Mouse (Mus musculus) large intestine, adult 2 months (tissue): ENCODE measurements around the gene Bcar1. TPM values are rescaled to one million over a fixed set of nuclear protein-coding genes. Genes with fewer than 3 reads are reported as not detected.

Experiments used
- DNase-seq: peaks from one replicate; pipeline ENCODE4 v3.0.0-alpha.2; 2012; ENCODE audit warnings: low read depth, low spot score
- WGBS: fragments of 180-500 bp; shearing (Covaris S2); methylation state at CpG from one replicate; pipeline ENCODE4 v1.1.7; 2018; 5-methylcytosine and 5-hydroxymethylcytosine counted together
- polyA plus RNA-seq: library from polyadenylated mRNA; depleted of rRNA; stranded (reverse); fragments of >200 nt; gene quantifications from 2 replicates; pipeline ENCODE4 v1.2.3, GENCODE M21; 2012; rRNA removed

Bcar1 gene
- polyA plus RNA-seq: 77.4 and 114 TPM in 2 replicates

DNA sequence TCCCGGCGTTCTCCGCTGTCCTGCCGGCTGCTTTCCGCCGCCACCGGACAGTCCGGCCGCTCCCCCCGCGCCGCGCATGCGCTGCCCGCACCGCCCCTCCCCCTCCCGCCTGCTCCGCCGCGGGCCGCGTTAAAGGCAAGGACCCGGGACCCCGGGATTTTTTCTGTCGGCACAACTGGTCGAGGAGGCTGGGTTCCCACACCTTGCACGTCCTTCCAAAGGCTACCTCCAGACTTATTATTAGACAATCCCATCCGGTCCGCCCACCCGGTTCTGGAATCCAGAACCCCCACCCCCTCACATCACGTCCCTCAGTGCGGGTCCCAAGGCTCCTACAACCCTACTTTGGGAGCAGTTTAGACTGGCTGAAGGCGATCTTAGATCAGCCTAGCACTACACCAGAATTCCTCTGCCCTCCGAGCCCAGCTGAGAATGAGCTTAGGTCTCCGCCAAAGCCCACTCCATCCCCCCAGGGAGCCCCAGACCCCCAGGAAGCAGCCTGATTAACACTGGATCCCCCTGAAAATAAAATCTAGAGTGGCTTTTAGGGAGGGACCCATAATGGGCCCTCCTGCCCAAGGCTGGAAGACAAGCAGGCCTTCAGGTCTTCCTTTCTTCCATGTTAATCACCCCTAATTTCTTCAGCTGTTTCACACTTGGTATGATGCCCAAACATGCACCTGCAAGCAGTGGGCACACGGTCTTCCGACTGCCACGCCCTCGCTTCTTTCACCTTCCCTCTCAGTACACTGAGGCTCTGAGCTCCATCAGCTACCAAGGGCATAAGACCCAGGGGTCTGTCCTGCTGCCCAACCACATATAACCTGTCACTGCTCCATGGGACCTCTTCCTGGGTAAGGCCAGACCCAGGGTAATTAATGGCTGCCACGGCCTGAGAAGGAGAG lies at the start of gene Bcar1:
Gene Bcar1, minus strand, starts transcription at position 18 of the 905 bp plus-strand sequence.
- DNase-seq: no peak
- WGBS: 8% methylated on average over 40 of the region's 40 CpGs

- no peak for DNase-seq
Observed at GRCm38 (mm10) chr8:111789639-111790038, 46.0 kb upstream of the Bcar1 start.

DNA sequence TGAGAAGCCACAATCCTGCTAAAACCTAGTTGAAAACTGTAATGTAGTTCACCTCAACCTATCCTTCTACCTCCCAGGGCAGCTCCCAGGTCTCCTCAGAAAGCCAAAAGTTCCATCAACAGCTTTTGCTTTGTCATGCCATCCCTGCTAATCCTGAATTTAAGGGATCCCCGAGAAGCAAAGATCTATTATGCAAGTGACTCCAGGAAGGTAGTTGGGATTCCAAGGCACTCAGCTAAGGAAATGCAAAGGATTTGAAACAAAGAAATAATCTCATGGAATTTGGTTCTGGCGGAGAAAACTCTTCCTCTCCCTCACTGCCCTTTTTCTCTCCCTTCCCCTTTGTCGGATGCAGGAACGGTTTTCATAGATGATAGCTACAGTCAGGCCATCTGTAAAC lies 45.6 kb upstream of the Bcar1 start:
- 88% methylated on average over 4 of the region's 4 CpGs for WGBS
- no peak for DNase-seq

GRCm38 (mm10) chr8:111788497-111788896 lies 44.9 kb upstream of the Bcar1 start:
- no peak for DNase-seq

DNA sequence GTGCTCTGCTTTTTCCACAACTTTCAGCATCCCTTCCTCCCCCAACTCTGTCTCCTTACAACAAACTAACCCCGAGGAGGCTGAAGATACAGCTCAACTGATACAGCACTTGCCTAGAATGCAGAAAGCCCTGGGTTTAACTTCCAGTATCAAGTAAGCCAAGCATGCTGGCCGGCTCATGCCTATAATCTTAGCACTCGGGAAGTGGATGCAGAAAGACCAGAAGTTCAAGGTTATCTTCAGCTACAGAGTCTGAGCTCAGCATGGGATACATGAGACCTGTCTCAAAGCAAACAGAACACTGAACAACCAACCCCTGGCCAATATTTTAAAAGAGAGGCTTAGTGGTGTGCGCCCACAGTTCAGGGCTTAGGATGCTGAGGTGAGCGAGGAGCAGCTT lies 44.5 kb upstream of the Bcar1 start:
- WGBS: 76% methylated on average over 5 of the region's 5 CpGs

More at GRCm38 (mm10) chr8:111788497-111788896, 44.9 kb upstream of the Bcar1 start:
- 93% methylated on average over 3 of the region's 3 CpGs for WGBS

GRCm38 (mm10) chr8:111787683-111788082 lies 44.1 kb upstream of the Bcar1 start:
- WGBS: 67% methylated on average over 4 of the region's 4 CpGs
- DNase-seq: no peak

More for the DNA sequence above, 44.5 kb upstream of the Bcar1 start:
- no peak for DNase-seq

GRCm38 (mm10) chr8:111786701-111787588 lies 43.3 kb upstream of the Bcar1 start:
- DNase-seq: no peak
- WGBS: 81% methylated on average over 13 of the region's 13 CpGs

DNA sequence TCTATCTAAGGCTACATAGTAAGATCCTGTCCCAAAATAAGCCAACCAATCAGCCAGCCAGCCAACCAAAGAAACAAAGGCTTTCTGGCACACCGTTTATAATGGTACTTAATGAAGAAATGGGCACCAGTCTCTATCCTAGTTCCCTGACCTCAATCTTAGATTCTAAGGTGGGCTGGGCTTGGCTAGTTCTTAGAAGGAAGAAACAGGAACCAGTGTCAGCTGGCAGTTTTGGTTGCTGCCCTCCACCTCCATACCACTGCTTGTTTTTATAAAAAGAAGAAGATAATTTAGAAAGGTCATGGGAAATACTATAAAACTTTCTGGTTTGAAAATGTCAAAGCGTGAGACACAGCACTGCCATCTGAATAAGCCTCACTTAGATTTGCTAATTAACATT lies 42.5 kb upstream of the Bcar1 start:
- DNase-seq: no peak
- 93% methylated on average over 2 of the region's 2 CpGs for WGBS

- WGBS: 89% methylated on average over 9 of the region's 9 CpGs
- DNase-seq: no peak
Observed at GRCm38 (mm10) chr8:111782671-111783394, 39.2 kb upstream of the Bcar1 start.

DNA sequence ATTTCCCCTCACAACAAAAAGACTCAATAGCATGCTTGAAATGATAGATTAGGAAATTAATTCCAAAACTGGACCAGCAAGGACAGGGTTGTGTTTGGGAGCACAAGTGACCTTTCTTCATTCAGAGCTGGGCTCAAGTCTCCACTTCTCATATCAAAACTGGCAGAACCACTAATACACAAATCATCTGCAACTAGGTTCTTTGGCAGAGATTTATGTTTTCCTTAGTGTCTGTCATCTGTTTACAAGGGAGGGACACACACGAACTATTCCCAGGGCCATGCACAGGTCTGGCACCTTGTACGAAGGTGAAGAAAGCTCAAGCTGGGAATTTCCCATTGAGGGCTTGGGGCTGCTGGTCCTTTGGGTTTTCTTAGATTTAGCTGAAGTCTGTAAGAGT lies 38.6 kb upstream of the Bcar1 start:
- 60% methylated on average over 2 of the region's 2 CpGs for WGBS
- no peak for DNase-seq

DNA sequence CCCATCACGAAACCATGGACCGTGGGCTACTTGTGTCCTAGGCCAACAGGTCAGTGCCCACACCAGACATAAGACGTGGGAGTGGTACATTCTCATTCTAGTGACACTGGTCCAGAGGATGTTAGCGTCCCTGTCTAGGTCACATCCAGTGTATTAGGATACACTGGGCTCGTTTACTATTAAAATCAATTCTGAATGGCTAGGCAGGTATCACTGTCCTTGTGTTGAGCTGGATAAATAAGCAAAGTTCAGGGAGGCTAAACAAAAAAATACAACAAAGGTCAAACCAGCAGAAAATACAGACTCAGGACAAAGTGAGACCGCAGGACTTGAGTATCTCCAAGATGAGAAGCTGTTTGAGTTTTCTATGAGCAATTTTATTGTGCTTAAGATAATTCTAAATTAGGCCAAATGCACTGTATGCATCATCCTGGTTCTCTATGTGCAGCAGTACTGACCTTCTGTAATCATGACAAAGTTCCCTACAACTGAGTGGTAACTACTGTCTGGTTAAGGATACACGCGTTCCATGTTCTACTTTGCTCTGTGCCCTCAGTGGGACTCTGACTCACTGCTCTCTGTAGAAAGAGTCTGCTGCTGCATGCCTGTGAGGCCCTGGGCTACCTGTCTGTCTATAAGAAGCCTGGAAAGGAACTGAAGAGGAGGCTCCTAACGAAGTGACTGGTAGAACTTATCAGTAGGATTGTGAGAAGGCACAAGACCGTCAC lies 37.3 kb upstream of the Bcar1 start:
- DNase-seq: no peak
- WGBS: 94% methylated on average over 10 of the region's 10 CpGs

- WGBS: 83% methylated on average over 7 of the region's 7 CpGs
- no peak for DNase-seq
Observed at GRCm38 (mm10) chr8:111779690-111780089, 36.1 kb upstream of the Bcar1 start.

DNA sequence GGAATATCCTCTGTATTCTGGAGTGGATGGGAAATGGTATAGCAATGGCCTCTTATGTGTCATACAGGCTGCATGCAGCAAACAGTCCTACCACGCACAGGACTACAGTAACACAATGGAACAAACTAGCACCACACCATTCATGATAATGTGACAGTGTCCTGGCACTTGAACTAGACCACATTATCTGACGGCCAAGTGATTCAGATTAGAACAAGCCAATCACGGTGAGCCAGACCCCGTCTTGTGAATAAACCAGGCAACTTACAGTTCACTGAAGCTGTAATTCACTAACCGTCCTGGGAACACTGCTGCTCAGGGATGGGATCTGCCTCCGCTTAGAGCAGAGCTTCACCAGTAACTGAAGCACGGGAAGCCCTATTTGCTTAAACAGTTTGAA lies 35.2 kb upstream of the Bcar1 start:
- WGBS: 90% methylated on average over 7 of the region's 7 CpGs

DNA sequence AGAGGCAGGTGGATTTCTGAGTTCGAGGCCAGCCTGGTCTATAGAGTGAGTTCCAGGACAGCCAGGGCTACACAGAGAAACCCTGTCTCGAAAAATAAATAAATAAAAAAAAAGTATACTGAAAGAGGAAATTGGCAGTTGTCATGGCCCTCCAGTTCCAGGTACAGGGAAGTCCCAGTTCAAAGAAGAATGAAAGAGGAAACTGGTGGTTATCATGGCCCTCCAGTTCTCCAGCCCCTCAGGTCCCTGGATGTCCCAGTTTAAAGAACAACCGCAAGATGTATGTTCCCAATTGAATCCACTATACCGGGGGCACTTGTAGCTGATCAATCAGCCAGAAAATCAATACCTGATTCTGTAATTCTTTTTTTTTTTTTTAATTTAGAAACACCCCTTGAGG lies 32.9 kb upstream of the Bcar1 start:
- no peak for DNase-seq
- WGBS: 93% methylated on average over 4 of the region's 4 CpGs

More for the DNA sequence above, 35.2 kb upstream of the Bcar1 start:
- no peak for DNase-seq

- 92% methylated on average over 6 of the region's 6 CpGs for WGBS
- DNase-seq: no peak
Observed at GRCm38 (mm10) chr8:111775766-111776165, 32.2 kb upstream of the Bcar1 start.

DNA sequence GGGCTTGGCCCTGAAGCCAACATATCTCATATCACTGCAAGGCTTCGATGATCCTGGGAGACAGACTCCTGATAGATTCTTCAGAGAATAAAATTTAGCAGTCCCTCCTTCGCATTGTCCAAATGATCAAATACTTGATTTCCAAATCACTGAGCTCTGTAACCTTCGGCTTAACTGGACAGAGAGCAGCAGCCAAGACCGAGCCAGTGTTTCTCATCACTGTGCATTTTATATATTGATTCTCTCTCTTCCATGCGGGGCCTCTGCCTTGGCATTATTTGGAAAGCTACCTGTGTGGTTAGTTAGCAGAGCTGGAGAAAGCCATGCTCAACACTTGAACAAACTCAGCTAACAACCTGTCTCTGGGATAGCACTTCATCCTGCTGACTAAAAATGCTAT lies 29.9 kb upstream of the Bcar1 start:
- WGBS: 96% methylated on average over 5 of the region's 5 CpGs
- DNase-seq: no peak

- 91% methylated on average over 7 of the region's 7 CpGs for WGBS
- DNase-seq: no peak
Observed at GRCm38 (mm10) chr8:111773057-111773456, 29.4 kb upstream of the Bcar1 start.

DNA sequence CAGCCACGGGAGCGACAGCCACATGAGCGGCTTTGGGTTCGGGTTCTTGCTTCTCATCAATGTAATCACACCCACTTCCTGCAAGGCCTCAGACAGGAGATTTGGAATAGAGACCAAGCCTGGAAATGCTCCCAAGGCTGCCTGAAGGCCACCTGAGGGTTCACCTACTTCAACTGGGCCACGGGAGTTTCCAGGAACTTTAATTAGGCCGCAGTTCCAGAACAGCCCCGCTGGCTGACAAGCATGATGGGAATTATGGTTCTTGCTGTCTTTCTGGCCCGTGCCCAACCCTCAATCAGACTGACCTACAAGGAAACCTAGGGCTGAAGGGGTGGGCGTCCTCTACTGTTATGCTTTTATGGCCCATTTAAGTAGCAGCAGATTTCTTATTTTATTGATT lies 28.5 kb upstream of the Bcar1 start:
- no peak for DNase-seq
- 62% methylated on average over 9 of the region's 9 CpGs for WGBS

DNA sequence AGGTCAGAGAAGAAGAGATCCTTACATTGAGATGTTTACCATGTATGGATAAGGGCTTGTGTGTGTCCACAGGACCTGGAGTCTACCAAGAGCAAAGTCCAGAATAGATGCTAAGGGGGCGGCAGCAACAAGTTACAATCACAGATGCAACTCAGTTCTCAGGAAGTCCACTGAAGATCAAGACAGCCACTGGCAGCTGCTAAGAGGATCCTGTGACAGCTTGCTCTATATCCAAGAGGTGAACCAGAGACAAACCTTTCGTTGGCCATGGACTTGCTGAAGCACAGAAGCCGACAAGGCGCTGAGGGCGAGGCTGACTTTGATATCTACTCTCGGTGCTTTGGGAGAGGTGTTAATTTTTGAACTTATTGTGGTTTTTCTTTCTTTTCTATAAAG lies 28.0 kb upstream of the Bcar1 start:
- WGBS: 89% methylated on average over 6 of the region's 6 CpGs
- DNase-seq: no peak
